Mouse (Mus musculus) liver, embryonic 14.5 days (tissue): ENCODE data around the gene Tmem229a.

Source experiments
- CTCF ChIP-seq: IDR thresholded peaks from 2 replicates; pipeline ENCODE4 v1.5.1; 2016; ENCODE audit warnings: antibody characterized with exemption, low read depth, control low read depth
- EP300 ChIP-seq: IDR thresholded peaks from 2 replicates; pipeline ENCODE4 v1.6.1; 2016; ENCODE audit warnings: antibody characterized with exemption, low read depth

- TF ChIP-seq CTCF (no peak), EP300 (no peak)
Measured at GRCm38 (mm10) chr6:24993754-24994153, 37.7 kb upstream of the Tmem229a start.
